Mouse (Mus musculus) heart, postnatal 14 days (tissue): ENCODE measurements around the gene Wfdc2. TPM values are rescaled to one million over a fixed set of nuclear protein-coding genes. Genes with fewer than 3 reads are reported as not detected.
"Not testable (repeated sequence)": the region's sequence is repeated elsewhere in the genome, so short reads cannot be mapped to it uniquely, and the experiment has no call there.

ENCODE experiments used
- DNase-seq, 2 experiments: peaks; one replicate each; pipeline ENCODE4 v3.0.0; 2021 to 2022
- intact Hi-C: fragments of 180-260 bp; cut with DNase I; formaldehyde crosslinking; loops from one replicate; pipeline ENCODE4 v1.15.1; 2025
- total RNA-seq, 2 experiments: library from RNA; stranded (reverse); gene quantifications; 2 replicates each; pipeline ENCODE4 v1.2.3; 2021

The Wfdc2 gene
- total RNA-seq, 2 experiments from 2014 or later = 14.8 TPM; not detected in 1

DNA sequence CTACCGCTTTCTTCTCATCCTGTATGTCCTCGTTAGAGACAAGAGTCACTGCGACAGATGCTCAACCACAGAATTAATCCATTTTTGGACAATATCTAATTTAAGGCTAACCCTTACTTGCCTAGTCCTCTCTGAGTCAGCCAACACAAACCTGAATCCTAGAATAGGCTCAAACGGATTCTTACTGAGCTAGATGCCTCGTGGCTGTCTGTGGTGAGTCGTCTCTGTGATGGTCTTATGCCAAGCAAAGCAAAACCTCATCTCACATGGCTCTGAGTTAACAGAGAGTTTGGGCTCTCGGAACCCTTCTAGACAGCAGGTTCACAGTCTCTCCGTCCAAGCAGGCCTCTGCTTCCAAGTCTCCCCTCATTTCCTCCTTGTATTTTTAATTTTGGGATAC, 42.2 kb downstream of the Wfdc2 start:
- DNase-seq = no peak
- intact Hi-C loops = no loop called here

- intact Hi-C loops = no loop called here
- no peak for DNase-seq
Observed at GRCm38 (mm10) chr2:164608781-164609180, 46.6 kb downstream of the Wfdc2 start.

DNA sequence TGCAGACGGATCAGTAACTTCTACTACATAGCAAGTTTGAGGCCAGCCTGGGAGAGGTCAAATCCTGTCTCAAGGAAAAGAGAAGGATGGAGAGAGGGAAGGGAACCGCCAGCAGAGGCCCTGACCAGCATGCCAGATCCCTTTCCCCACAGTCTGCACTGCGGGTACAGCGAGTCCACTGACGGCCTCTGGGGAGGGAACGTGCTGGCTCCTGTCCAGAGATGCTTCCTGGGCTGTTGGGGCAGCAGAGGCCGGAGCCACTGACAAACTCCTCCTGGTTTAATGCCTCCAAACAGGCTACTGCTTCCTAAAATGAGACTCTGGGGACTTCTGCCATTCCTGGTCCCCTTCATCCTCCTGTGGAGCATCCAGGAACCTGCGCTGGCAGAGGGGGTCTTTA, 51.3 kb downstream of the Wfdc2 start, which contains the start of the genes Wfdc6b and Wfdc8:
Gene Wfdc6b, plus strand, starts transcription at position 52 of the 400 bp plus-strand sequence.
Gene Wfdc8, minus strand, starts transcription at position 156 of the 400 bp plus-strand sequence.
- intact Hi-C loops = not testable (repeated sequence)
- peak; percentile 64 for DNase-seq

- DNase-seq = no peak
- intact Hi-C loops = no loop called here
Observed at GRCm38 (mm10) chr2:164615386-164615785, 53.2 kb downstream of the Wfdc2 start.

Other genes starting within 250 kb of the Wfdc2 start
- gene Svs6, start 245.7 kb upstream of the Wfdc2 start, total RNA-seq = not detected
- gene Svs5, start 229.7 kb upstream of the Wfdc2 start, total RNA-seq = not detected
- 1 to 10 TPM; 1.4 to 3.6 TPM for gene Slpi, start 173.3 kb upstream of the Wfdc2 start, total RNA-seq
- gene Rbpjl, start 159.3 kb upstream of the Wfdc2 start, total RNA-seq = not detected
- gene Matn4, start 157.3 kb upstream of the Wfdc2 start, total RNA-seq = 1 to 10 TPM; 1.2 to 1.5 TPM
- gene Sdc4, start 118.5 kb upstream of the Wfdc2 start, total RNA-seq = 10 to 100 TPM; 20.0 to 27.0 TPM
- 10 to 100 TPM; 21.2 to 21.9 TPM for gene Sys1, start 105.4 kb upstream of the Wfdc2 start, total RNA-seq
- 1 to 10 TPM; 3.0 to 5.3 TPM for gene Gm20458, start 101.4 kb upstream of the Wfdc2 start, total RNA-seq
- not detected for gene Trp53tg5, start 88.7 kb upstream of the Wfdc2 start, total RNA-seq
- 10 to 100 TPM; 17.9 to 19.0 TPM for gene Dbndd2, start 76.3 kb upstream of the Wfdc2 start, total RNA-seq
- gene Pigt, start 64.9 kb upstream of the Wfdc2 start, total RNA-seq = 10 to 100 TPM; 43.1 to 45.9 TPM
- not detected for gene Spint3, start 11.0 kb downstream of the Wfdc2 start, total RNA-seq
- under 1 TPM; 0.29 to 0.48 TPM for gene Wfdc6a, start 23.0 kb downstream of the Wfdc2 start, total RNA-seq
- gene Eppin, start 31.2 kb downstream of the Wfdc2 start, total RNA-seq = not detected
- gene Wfdc6b, start 51.1 kb downstream of the Wfdc2 start, total RNA-seq = not detected
- not detected for gene Wfdc8, start 51.2 kb downstream of the Wfdc2 start, total RNA-seq
- not detected for gene Wfdc16, start 76.4 kb downstream of the Wfdc2 start, total RNA-seq
- not detected for gene Wfdc10, start 93.6 kb downstream of the Wfdc2 start, total RNA-seq
- gene Wfdc9, start 94.2 kb downstream of the Wfdc2 start, total RNA-seq = not detected
- not detected for gene Wfdc11, start 111.7 kb downstream of the Wfdc2 start, total RNA-seq
- not detected for gene Wfdc13, start 122.7 kb downstream of the Wfdc2 start, total RNA-seq
- gene Spint4, start 136.1 kb downstream of the Wfdc2 start, total RNA-seq = not detected
- not detected for gene Spint5, start 152.9 kb downstream of the Wfdc2 start, total RNA-seq
- gene Wfdc3, start 183.5 kb downstream of the Wfdc2 start, total RNA-seq = under 1 TPM; 0.22 to 0.33 TPM
- gene Dnttip1, start 183.6 kb downstream of the Wfdc2 start, total RNA-seq = 10 to 100 TPM; 29.4 to 30.2 TPM
- 10 to 100 TPM; 10.8 to 19.5 TPM for gene Ube2c, start 207.5 kb downstream of the Wfdc2 start, total RNA-seq
- not detected for gene Tnnc2, start 217.6 kb downstream of the Wfdc2 start, total RNA-seq
- 10 to 100 TPM; 20.8 to 23.0 TPM for gene Snx21, start 223.4 kb downstream of the Wfdc2 start, total RNA-seq
- 10 to 100 TPM; 11.2 to 11.3 TPM for gene Acot8, start 242.5 kb downstream of the Wfdc2 start, total RNA-seq
- gene Zswim3, start 242.7 kb downstream of the Wfdc2 start, total RNA-seq = 1 to 10 TPM; 2.4 to 2.6 TPM